Mouse (Mus musculus): ENCODE results near the gene Tgm1.

DNA sequence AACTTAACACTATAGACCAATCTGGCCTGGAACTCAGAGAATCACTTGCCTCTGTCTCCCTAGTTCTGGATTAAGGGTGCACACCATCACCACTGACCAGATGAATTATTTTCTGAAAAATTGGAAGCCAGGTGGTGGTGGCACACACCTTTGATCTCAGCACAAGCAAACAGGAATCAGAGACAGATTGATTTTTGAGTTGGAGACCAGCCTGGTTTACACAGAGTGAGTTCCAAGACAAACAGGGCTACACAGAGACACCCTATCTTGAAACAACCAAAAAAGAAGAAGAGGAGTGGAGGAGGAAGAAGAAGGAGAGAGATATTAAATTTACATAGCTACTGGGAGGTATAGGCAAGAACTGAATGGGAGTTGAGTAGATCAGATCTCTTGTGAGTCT is 12.5 kb upstream of the Tgm1 start:
- TF ChIP-seq POLR2A (IDR thresholded peaks at IDR 0.05; ENCODE audit: borderline replicate concordance, low read depth, low read length) (no peak), CTCF (IDR thresholded peaks at IDR 0.05; ENCODE audit: low read depth, low read length) (no peak)

All from bone marrow macrophage, adult 2 months (primary cell).